Mouse (Mus musculus) bone marrow macrophage, adult 2 months (primary cell): ENCODE measurements around the gene Mettl7a1.

Experiments
- CTCF ChIP-seq: IDR thresholded peaks from 2 replicates; pipeline ENCODE4 v1.5.1; 2012; ENCODE audit warnings: low read depth, mild to moderate bottlenecking, low read length, moderate library complexity
- POLR2A ChIP-seq: IDR thresholded peaks from 2 replicates; pipeline ENCODE4 v1.6.1; 2012; ENCODE audit warnings: mild to moderate bottlenecking, low read depth, low read length, borderline replicate concordance

- no peak for TF ChIP-seq CTCF
- TF ChIP-seq POLR2A = no peak
Observed at GRCm38 (mm10) chr15:100292326-100292725, 11.6 kb upstream of the Mettl7a1 start.
